Mouse (Mus musculus): ENCODE results near the gene Cyb561d2. TPM values are rescaled to one million over a fixed set of nuclear protein-coding genes. Genes with fewer than 3 reads are reported as not detected.
"Not testable (repeated sequence)": the region's sequence is repeated elsewhere in the genome, so short reads cannot be mapped to it uniquely, and the experiment has no call there.

Cyb561d2 gene
- polyA plus RNA-seq, 1 experiment from 2014 or later = 26.2 TPM

- CTCF ChIA-PET = interaction anchor here (1.0 to 2.9 kb wide), 6 partner anchors 11 to 64 kb away, joined by 3 to 19 read pairs (median 7); partner anchors contain the start of gene Hyal2
- no peak for TF ChIP-seq CTCF (IDR thresholded peaks at IDR 0.05)
- in situ Hi-C loops (cut with MboI; ENCODE audit: low pct_unique_long_range_greater_than_20kb) = no loop called here
- H3K27me3 ChIP-seq = no peaks in the 10 kb centered on the region
- DNase-seq (ENCODE audit: low read depth, low spot score) = no peak
- ATAC-seq = peak; percentile 69
- POLR2A ChIA-PET = interaction anchor here (0.5 to 3.2 kb wide), 4 partner anchors 11 to 28 kb away, joined by 3 to 9 read pairs (median 6); partner anchors contain the start of gene Tusc2
Observed at GRCm38 (mm10) chr9:107580501-107581317, 38.7 kb upstream of the Cyb561d2 start, which contains the start of gene Hyal3. Hyal3 (plus strand) TSS chr9:107580818.

GRCm38 (mm10) chr9:107579023-107579900 is 37.3 kb upstream of the Cyb561d2 start:
- CTCF ChIA-PET = interaction anchor here (1.2 to 2.9 kb wide), 5 partner anchors 9 to 65 kb away, joined by 3 to 19 read pairs (median 9); partner anchors contain the start of gene Hyal2
- no peak for DNase-seq (ENCODE audit: low read depth, low spot score)
- in situ Hi-C loops (cut with MboI; ENCODE audit: low pct_unique_long_range_greater_than_20kb) = no loop called here
- H3K27me3 ChIP-seq = no peaks in the 10 kb centered on the region
- TF ChIP-seq CTCF (IDR thresholded peaks at IDR 0.05) = no peak
- POLR2A ChIA-PET = interaction anchor here (0.5 to 3.2 kb wide), 4 partner anchors 8 to 295 kb away, joined by 3 to 9 read pairs (median 4); partner anchors contain the start of genes Ifrd2 and Tusc2
- ATAC-seq = peak; percentile 40

DNA sequence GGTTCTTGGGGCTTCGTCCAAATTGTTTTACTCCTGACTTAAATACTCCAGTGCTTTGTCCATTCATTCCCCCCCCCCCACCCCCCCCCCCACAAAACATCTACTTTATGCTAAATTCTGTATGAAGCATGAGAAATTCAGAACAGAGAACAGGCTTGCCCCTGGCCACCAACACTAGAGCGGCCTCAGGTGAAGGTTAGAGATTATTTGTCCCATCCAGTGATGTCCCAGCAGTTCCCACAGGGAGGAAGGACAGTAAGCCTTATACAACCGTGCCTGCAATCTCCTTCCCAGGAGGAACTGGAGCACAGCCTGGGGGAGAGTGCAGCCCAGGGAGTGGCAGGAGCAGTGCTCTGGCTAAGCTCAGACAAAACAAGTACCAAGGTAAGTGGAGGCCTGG is 36.6 kb upstream of the Cyb561d2 start, which contains the start of gene Naa80:
Gene Naa80, plus strand, starts transcription at position 301 of the 400 bp plus-strand sequence.
- ATAC-seq (no peak), DNase-seq (ENCODE audit: low read depth, low spot score) (no peak)
- no peak for TF ChIP-seq CTCF (IDR thresholded peaks at IDR 0.05)
- no peaks in the 10 kb centered on the region for H3K27me3 ChIP-seq
- in situ Hi-C loops (cut with MboI; ENCODE audit: low pct_unique_long_range_greater_than_20kb) = no loop called here
- CTCF ChIA-PET = interaction anchor here (2.8 to 2.9 kb wide), 2 partner anchors 9 to 13 kb away, joined by 9 to 19 read pairs; partner anchors contain the start of gene Hyal2
- POLR2A ChIA-PET = interaction anchor here (1.2 kb wide), 1 partner anchor 9 kb away, joined by 4 read pairs; the partner anchor contains the start of gene Ifrd2

- in situ Hi-C loops (cut with MboI; ENCODE audit: low pct_unique_long_range_greater_than_20kb) = no loop called here
- no peak for TF ChIP-seq CTCF (IDR thresholded peaks at IDR 0.05)
- DNase-seq (ENCODE audit: low read depth, low spot score) = no peak
- ChIA-PET CTCF (interaction anchor here (2.8 kb wide), 1 partner anchor 12 kb away, joined by 9 read pairs; no protein-coding TSS in a partner anchor), POLR2A (no interaction called here)
- H3K27me3 ChIP-seq = no peaks in the 10 kb centered on the region
- no peak for ATAC-seq
Observed at GRCm38 (mm10) chr9:107577871-107578270, 35.9 kb upstream of the Cyb561d2 start.

GRCm38 (mm10) chr9:107576357-107577107 is 34.5 kb upstream of the Cyb561d2 start, which contains the start of gene Hyal1:
Hyal1 (plus strand) TSS chr9:107576927.
- DNase-seq (ENCODE audit: low read depth, low spot score) (no peak), ATAC-seq (no peak)
- POLR2A ChIA-PET = no interaction called here
- no peak for TF ChIP-seq CTCF (IDR thresholded peaks at IDR 0.05)
- CTCF ChIA-PET = interaction anchor here (1.2 kb wide), 1 partner anchor 11 kb away, joined by 4 read pairs; no protein-coding TSS in a partner anchor
- no peaks in the 10 kb centered on the region for H3K27me3 ChIP-seq
- in situ Hi-C loops (cut with MboI; ENCODE audit: low pct_unique_long_range_greater_than_20kb) = no loop called here

- POLR2A ChIA-PET = interaction anchor here (0.8 to 1.2 kb wide), 2 partner anchors 18 to 19 kb away, joined by 3 read pairs; no protein-coding TSS in a partner anchor
- H3K27me3 ChIP-seq = no peaks in the 10 kb centered on the region
- CTCF ChIA-PET = interaction anchor here (1.1 kb wide), 1 partner anchor 10 kb away, joined by 3 read pairs; no protein-coding TSS in a partner anchor
- DNase-seq (ENCODE audit: low read depth, low spot score) = no peak
- in situ Hi-C loops (cut with MboI; ENCODE audit: low pct_unique_long_range_greater_than_20kb) = no loop called here
- no peak for TF ChIP-seq CTCF (IDR thresholded peaks at IDR 0.05)
- no peak for ATAC-seq
Observed at GRCm38 (mm10) chr9:107575579-107576356, 33.8 kb upstream of the Cyb561d2 start.

DNA sequence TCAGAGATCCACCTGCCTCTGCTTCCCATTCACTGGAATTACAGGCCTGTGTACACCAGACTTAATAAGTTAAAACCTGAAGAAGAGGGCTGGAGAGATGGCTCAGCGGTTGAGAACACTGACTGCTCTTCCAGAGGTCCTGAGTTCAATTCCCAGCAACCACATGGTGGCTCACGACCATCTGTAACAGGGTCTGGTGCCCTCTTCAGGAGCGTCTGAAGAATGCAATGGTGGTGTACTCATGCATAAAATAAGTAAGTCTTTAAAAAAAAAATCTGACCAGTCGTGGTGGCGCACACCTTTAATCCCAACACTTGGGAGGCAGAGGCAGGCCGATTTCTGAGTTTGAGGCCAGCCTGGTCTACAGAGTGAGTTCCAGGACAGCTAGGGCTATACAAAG is 31.8 kb upstream of the Cyb561d2 start:
- in situ Hi-C loops (cut with MboI; ENCODE audit: low pct_unique_long_range_greater_than_20kb); DNase-seq (ENCODE audit: low read depth, low spot score); ATAC-seq; POLR2A ChIA-PET; H3K27me3 ChIP-seq: not testable (repeated sequence)
- CTCF ChIA-PET = interaction anchor here (1.3 kb wide), 1 partner anchor 72 kb away, joined by 3 read pairs; no protein-coding TSS in a partner anchor

GRCm38 (mm10) chr9:107572327-107572662 is 30.3 kb upstream of the Cyb561d2 start:
- DNase-seq (ENCODE audit: low read depth, low spot score) = no peak
- in situ Hi-C loops (cut with MboI; ENCODE audit: low pct_unique_long_range_greater_than_20kb) = no loop called here
- POLR2A ChIA-PET = interaction anchor here (0.7 kb wide), 1 partner anchor 9 kb away, joined by 3 read pairs; the partner anchor contains the start of gene Tusc2
- TF ChIP-seq CTCF (IDR thresholded peaks at IDR 0.05) = no peak
- ATAC-seq = no peak
- CTCF ChIA-PET = interaction anchor here (1.9 kb wide), 1 partner anchor 72 kb away, joined by 7 read pairs; no protein-coding TSS in a partner anchor
- no peaks in the 10 kb centered on the region for H3K27me3 ChIP-seq
